ENCODE assay signal across 8 mouse cellular contexts in the genomic region with DNA sequence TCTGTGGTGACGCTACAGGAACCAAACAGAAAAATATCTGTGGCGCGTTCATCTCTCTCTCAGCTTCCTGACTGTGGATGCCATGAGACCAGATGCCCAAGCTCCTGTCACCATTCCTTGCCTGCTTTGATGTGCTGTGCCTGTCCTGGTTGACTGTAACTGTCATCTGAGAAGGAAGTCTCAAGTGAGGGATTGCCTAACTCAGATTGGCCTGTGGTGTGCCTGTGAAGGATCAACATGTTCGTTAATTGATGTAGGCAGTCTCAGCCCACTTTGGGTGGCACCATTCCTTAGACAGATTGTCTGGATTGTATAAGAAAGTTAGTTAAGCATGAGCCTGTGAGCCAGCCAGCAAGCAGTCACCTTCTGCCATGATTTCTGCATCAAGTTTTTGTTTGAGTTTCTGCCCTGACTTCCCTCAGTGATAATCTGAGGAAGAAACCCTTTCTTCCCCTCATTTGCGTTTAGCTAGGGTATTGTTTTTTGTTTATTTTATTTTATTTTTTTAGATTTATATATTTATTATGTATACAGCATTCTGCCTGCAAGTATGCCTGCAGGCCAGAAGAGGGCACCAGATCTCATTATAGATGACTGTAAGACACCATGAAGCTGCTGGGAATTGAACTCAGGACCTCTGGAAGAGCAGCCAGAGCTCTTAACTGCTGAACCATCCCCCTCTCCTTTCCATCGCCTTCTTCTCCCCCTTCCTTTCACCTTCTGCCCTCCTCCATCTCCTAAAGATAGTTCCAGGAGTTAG. TPM values are rescaled to one million over a fixed set of nuclear protein-coding genes. Genes with fewer than 3 reads are reported as not detected.
A peak's percentile ranks its signal among the peaks of the same experiment; 100 is the strongest.
DNase-seq lines count a peak whose midpoint lies in the region; ATAC-seq and TF ChIP-seq lines count a peak whose summit lies in the region.

No protein-coding gene starts in this region.

- TF ChIP-seq POLR2A in kidney, adult 2 months (IDR thresholded peaks at IDR 0.05; ENCODE audit: low read depth, low read length) = no peak
- TF ChIP-seq POLR2A in cortical plate, adult 2 months (IDR thresholded peaks at IDR 0.05; ENCODE audit: extremely low read depth, insufficient read depth, low read length) = no peak

- H3K36me3 ChIP-seq in kidney, adult 2 months (ENCODE audit: control insufficient read depth, insufficient read depth, low read length) = no peaks in the 10 kb centered on the region
- no peaks in the 10 kb centered on the region for H3K36me3 ChIP-seq in liver, postnatal 0 days (replicated peaks; ENCODE audit: insufficient read depth, low read length)

- TF ChIP-seq CTCF in kidney, adult 2 months (conservative IDR thresholded peaks at IDR 0.05; ENCODE audit: insufficient read depth, insufficient read length, low read depth, low read length) = 0 out of 2 replicates have a peak, but pooled peaks have one; percentile 3
- TF ChIP-seq CTCF in cortical plate, adult 2 months (IDR thresholded peaks at IDR 0.05; ENCODE audit: extremely low read depth, insufficient read depth, low read length) = no peak
- TF ChIP-seq CTCF in liver, postnatal 0 days (IDR thresholded peaks at IDR 0.05; ENCODE audit: low read depth) = peak; percentile 46

- WGBS in kidney, adult 2 months = 78% methylated on average over 6 of the region's 6 CpGs
- 65% methylated on average over 6 of the region's 6 CpGs for WGBS in liver, postnatal 0 days (ENCODE audit: insufficient replicate concordance)

- no peak for TF ChIP-seq EP300 in liver, postnatal 0 days (IDR thresholded peaks at IDR 0.05; ENCODE audit: low read depth)

- no peaks in the 10 kb centered on the region for H3K27me3 ChIP-seq in kidney, adult 2 months (replicated peaks; ENCODE audit: control insufficient read depth, insufficient read depth, low read length)
- no peaks in the 10 kb centered on the region for H3K27me3 ChIP-seq in liver, postnatal 0 days (ENCODE audit: insufficient read depth, low read length)

- H3K9ac ChIP-seq in liver, postnatal 0 days (replicated peaks) = no peak overlapping the region

- no peak overlapping the region for H3K4me3 ChIP-seq in kidney, adult 2 months (ENCODE audit: insufficient read depth, low read depth, low read length)
- no peak overlapping the region for H3K4me3 ChIP-seq in cortical plate, adult 2 months (ENCODE audit: insufficient read depth, low read length)
- no peak overlapping the region for H3K4me3 ChIP-seq in liver, postnatal 0 days (ENCODE audit: low read depth, low read length)

- ATAC-seq in liver, postnatal 0 days = no peak

- no peaks in the 10 kb centered on the region for H3K4me1 ChIP-seq in kidney, adult 2 months (ENCODE audit: control insufficient read depth, insufficient read depth, low read length)
- peaks cover 1% of the 10 kb centered on the region for H3K4me1 ChIP-seq in cortical plate, adult 2 months (ENCODE audit: control insufficient read depth, insufficient read depth, low read length)
- H3K4me1 ChIP-seq in liver, postnatal 0 days (ENCODE audit: insufficient read depth) = 0 out of 2 replicates have a peak, but pooled peaks cover 4% of the 10 kb centered on the region

- H3K9me3 ChIP-seq in liver, postnatal 0 days (ENCODE audit: low read length) = no peaks in the 10 kb centered on the region

- DNase-seq in kidney, adult 2 months = no peak
- DNase-seq in kidney, adult 8-10 months = no peak
- DNase-seq in B cell, adult 2 months = peak; percentile 32 to 37
- no peak for DNase-seq in liver, postnatal 0 days
- no peak for DNase-seq in layer of hippocampus, adult 11-12 months (ENCODE audit: low spot score)
- DNase-seq in right cerebral cortex, postnatal 10 days (ENCODE audit: low spot score in 2 of 2) = no peak
- no peak for DNase-seq in spleen, adult 18-20 months

- no peak overlapping the region for H3K4me2 ChIP-seq in liver, postnatal 0 days (ENCODE audit: low read depth, low read length)

- peak overlapping the region; percentile 85; the same call in 1 of the 2 replicates for H3K27ac ChIP-seq in kidney, adult 2 months (ENCODE audit: insufficient read depth, low read depth, low read length)
- peak overlapping the region; percentile 89 for H3K27ac ChIP-seq in cortical plate, adult 2 months (ENCODE audit: insufficient read depth, low read length)
- peak overlapping the region; percentile 83 for H3K27ac ChIP-seq in liver, postnatal 0 days (ENCODE audit: low read depth)

RNA-seq across cellular contexts. Expression of gene Disc1, which starts 14.3 kb away (rescaled TPM):
- 0.46 and 0.58 TPM in 2 replicates for polyA plus RNA-seq in kidney, adult 2 months (2012; rRNA removed)
- polyA plus RNA-seq in cortical plate, adult 2 months (2012; rRNA removed) = 0.65 and 1.0 TPM in 2 replicates
- polyA plus RNA-seq in liver, postnatal 0 days (2015; fragmentation: Nextera tagmentation; extraction: Ambion mirVana) = 0.19 and 0.22 TPM in 2 replicates

RNA-seq across cellular contexts. Expression of gene Tsnax, which starts 55.5 kb away (rescaled TPM):
- 29.6 and 37.8 TPM in 2 replicates for polyA plus RNA-seq in kidney, adult 2 months (2012; rRNA removed)
- polyA plus RNA-seq in cortical plate, adult 2 months (2012; rRNA removed) = 220 and 231 TPM in 2 replicates
- polyA plus RNA-seq in liver, postnatal 0 days (2015; fragmentation: Nextera tagmentation; extraction: Ambion mirVana) = 28.2 and 29.5 TPM in 2 replicates

Comparison
In these comparisons a context has a peak if more than half of its experiments do, and no peak if none do; other contexts are left out.
1. DNase-seq: peak in B cell, adult 2 months (2 of 2); none in kidney, adult 2 months (single experiment), kidney, adult 8-10 months (0 of 2), liver, postnatal 0 days (single experiment), layer of hippocampus, adult 11-12 months (single experiment), right cerebral cortex, postnatal 10 days (0 of 2) and spleen, adult 18-20 months (0 of 2).
2. Peak in every context shown above with its lines, with median percentiles within 50 percentile points of each other: H3K27ac ChIP-seq.